Mouse (Mus musculus): ENCODE data around the gene Fanci. TPM values are rescaled to one million over a fixed set of nuclear protein-coding genes. Genes with fewer than 3 reads are reported as not detected.

Gene Fanci
- total and polyA plus RNA-seq, 2 experiments from 2014 or later: 1.4 to 2.1 TPM

- no peak overlapping the region for H3K9ac ChIP-seq
- no peaks in the 10 kb centered on the region for H3K36me3 ChIP-seq (ENCODE audit: insufficient read depth)
- DNase-seq: no peak
- no peaks in the 10 kb centered on the region for H3K27me3 ChIP-seq (ENCODE audit: insufficient read depth, low read length)
- no peak overlapping the region for H3K4me3 ChIP-seq (ENCODE audit: low read depth, low read length)
- TF ChIP-seq CTCF (IDR thresholded peaks at IDR 0.05; ENCODE audit: low read depth): no peak
- no peaks in the 10 kb centered on the region for H3K9me3 ChIP-seq (ENCODE audit: low read length)
- no peak for ATAC-seq
- no peak overlapping the region for H3K27ac ChIP-seq (ENCODE audit: low read depth, low read length)
- WGBS: 66% methylated on average over 7 of the region's 7 CpGs
- H3K4me2 ChIP-seq (ENCODE audit: low read depth): no peak overlapping the region
- H3K4me1 ChIP-seq (ENCODE audit: insufficient read depth): no peaks in the 10 kb centered on the region
Measured at GRCm38 (mm10) chr7:79387991-79388390, 3.7 kb upstream of the Fanci start.

DNA sequence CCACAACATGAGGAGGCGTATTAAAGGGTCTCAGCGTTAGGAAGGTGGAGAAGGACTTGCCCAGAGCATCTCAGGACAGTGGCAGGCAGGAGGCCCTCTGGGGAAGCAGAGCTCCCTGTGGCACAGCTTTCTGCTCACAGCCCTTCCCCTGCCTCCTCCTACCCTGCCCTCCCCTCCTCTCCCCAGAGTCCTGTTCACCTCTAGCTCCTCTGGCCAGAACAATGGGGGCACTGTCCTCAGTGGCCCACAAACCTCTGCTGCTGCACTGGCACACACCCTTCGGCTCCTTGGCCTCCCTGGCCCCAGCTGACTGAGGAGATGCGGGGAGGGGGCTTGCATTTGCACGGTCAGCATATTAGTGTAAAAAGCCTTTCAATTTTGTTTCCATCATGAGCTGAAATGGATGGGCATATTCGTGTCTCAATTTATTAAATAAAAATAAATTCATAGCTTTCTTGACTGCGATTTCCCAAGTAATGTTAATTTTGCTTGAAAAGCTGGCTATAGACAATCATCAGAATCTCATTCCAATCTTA is 3.0 kb upstream of the Fanci start:
- Histone ChIP-seq H3K27me3 (ENCODE audit: insufficient read depth, low read length) (no peaks in the 10 kb centered on the region), H3K9ac (no peak overlapping the region), H3K36me3 (ENCODE audit: insufficient read depth) (no peaks in the 10 kb centered on the region), H3K27ac (ENCODE audit: low read depth, low read length) (no peak overlapping the region), H3K4me1 (ENCODE audit: insufficient read depth) (no peaks in the 10 kb centered on the region), H3K4me3 (ENCODE audit: low read depth, low read length) (no peak overlapping the region), H3K4me2 (ENCODE audit: low read depth) (no peak overlapping the region), H3K9me3 (ENCODE audit: low read length) (no peaks in the 10 kb centered on the region)
- no peak for TF ChIP-seq CTCF (IDR thresholded peaks at IDR 0.05; ENCODE audit: low read depth)
- 61% methylated on average over 7 of the region's 7 CpGs for WGBS
- DNase-seq: no peak
- no peak for ATAC-seq

- Histone ChIP-seq H3K27me3 (ENCODE audit: insufficient read depth, low read length) (no peaks in the 10 kb centered on the region), H3K27ac (ENCODE audit: low read depth, low read length) (no peak overlapping the region), H3K9me3 (ENCODE audit: low read length) (no peaks in the 10 kb centered on the region), H3K4me3 (ENCODE audit: low read depth, low read length) (no peak overlapping the region), H3K4me1 (ENCODE audit: insufficient read depth) (no peaks in the 10 kb centered on the region), H3K4me2 (ENCODE audit: low read depth) (no peak overlapping the region), H3K9ac (no peak overlapping the region), H3K36me3 (ENCODE audit: insufficient read depth) (no peaks in the 10 kb centered on the region)
- TF ChIP-seq CTCF (IDR thresholded peaks at IDR 0.05; ENCODE audit: low read depth): no peak
- 62% methylated on average over 5 of the region's 5 CpGs for WGBS
- ATAC-seq (no peak), DNase-seq (no peak)
Measured at GRCm38 (mm10) chr7:79390141-79390708, 1.5 kb upstream of the Fanci start.

DNA sequence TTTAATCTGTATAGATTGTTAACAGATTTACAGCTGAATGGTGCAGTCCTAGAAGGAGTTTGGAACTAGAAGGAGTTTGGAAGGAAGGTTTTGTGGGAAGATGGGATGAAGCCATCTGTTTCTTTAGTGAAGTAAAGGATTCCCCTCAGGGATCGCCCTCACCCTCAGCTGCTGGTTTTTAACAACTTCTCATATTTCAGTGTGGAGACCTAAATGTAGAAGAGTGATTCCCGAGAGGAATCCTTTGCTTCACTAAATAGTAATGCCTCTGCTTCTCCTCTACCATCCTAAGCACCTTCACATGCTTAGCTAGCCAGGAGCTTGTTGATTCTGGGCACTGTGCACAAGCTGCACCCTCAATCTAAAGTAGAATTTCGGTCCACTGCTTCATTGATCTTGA is 258 bp upstream of the Fanci start:
- no peak for DNase-seq

DNA sequence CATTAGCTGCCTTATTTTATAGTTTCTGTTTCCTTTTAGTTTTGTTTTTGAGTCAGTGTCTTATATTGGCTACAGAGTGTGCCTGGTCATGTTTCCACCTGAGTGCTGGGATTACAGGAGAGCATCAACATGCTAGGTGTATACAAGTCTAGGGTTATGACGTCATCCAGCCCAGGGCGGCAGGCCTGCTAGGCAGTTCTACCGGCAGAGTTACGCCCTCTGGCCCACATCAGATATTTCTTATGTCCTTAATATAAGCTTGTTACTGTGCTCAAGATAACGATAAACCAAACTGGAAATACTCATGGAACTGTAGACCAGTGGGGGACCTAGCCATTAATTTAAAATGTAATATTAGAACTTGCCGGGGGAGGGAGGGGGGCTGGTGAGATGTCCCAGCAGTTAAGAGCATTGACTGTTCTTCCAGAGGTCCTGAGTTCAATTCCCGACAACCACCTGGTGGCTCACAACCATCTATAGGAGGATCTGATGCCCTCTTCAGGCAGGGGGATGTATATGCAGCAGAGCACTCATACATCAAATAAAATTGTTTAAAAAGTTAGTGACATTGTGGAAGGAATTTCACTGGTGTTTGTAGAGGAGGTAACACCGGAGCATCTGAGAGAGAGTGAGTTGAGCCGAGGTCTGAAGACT is 1.3 kb downstream of the Fanci start:
- H3K27ac ChIP-seq (ENCODE audit: low read depth, low read length): no peak overlapping the region
- ATAC-seq (no peak), DNase-seq (no peak)
- peak; percentile 31 for TF ChIP-seq CTCF (IDR thresholded peaks at IDR 0.05; ENCODE audit: low read depth)
- H3K36me3 ChIP-seq (ENCODE audit: insufficient read depth): no peaks in the 10 kb centered on the region
- no peaks in the 10 kb centered on the region for H3K9me3 ChIP-seq (ENCODE audit: low read length)
- 59% methylated on average over 9 of the region's 9 CpGs for WGBS
- no peaks in the 10 kb centered on the region for H3K27me3 ChIP-seq (ENCODE audit: insufficient read depth, low read length)
- no peaks in the 10 kb centered on the region for H3K4me1 ChIP-seq (ENCODE audit: insufficient read depth)
- peak overlapping the region; percentile 94; the same call in 1 of the 2 replicates for H3K4me2 ChIP-seq (ENCODE audit: low read depth)
- no peak overlapping the region for H3K9ac ChIP-seq
- H3K4me3 ChIP-seq (ENCODE audit: low read depth, low read length): peak overlapping the region; percentile 53; the same call in 1 of the 2 replicates

More for the DNA sequence above, 258 bp upstream of the Fanci start:
- Histone ChIP-seq H3K27me3 (ENCODE audit: insufficient read depth, low read length) (no peaks in the 10 kb centered on the region), H3K9me3 (ENCODE audit: low read length) (no peaks in the 10 kb centered on the region), H3K36me3 (ENCODE audit: insufficient read depth) (no peaks in the 10 kb centered on the region), H3K9ac (peak overlapping the region; percentile 78), H3K4me1 (ENCODE audit: insufficient read depth) (no peaks in the 10 kb centered on the region), H3K4me3 (ENCODE audit: low read depth, low read length) (peak overlapping the region; percentile 53), H3K27ac (ENCODE audit: low read depth, low read length) (peak overlapping the region; percentile 95), H3K4me2 (ENCODE audit: low read depth) (peak overlapping the region; percentile 94)
- no peak for TF ChIP-seq CTCF (IDR thresholded peaks at IDR 0.05; ENCODE audit: low read depth)
- ATAC-seq: no peak
- WGBS: 3% methylated on average over 3 of the region's 3 CpGs

- H3K4me3 ChIP-seq (ENCODE audit: low read depth, low read length): no peak overlapping the region
- H3K9ac ChIP-seq: no peak overlapping the region
- H3K27ac ChIP-seq (ENCODE audit: low read depth, low read length): no peak overlapping the region
- H3K9me3 ChIP-seq (ENCODE audit: low read length): no peaks in the 10 kb centered on the region
- ATAC-seq: no peak
- no peak overlapping the region for H3K4me2 ChIP-seq (ENCODE audit: low read depth)
- H3K4me1 ChIP-seq (ENCODE audit: insufficient read depth): no peaks in the 10 kb centered on the region
- WGBS: 94% methylated on average over 7 of the region's 7 CpGs
- no peaks in the 10 kb centered on the region for H3K36me3 ChIP-seq (ENCODE audit: insufficient read depth)
- no peak for DNase-seq
- TF ChIP-seq CTCF (IDR thresholded peaks at IDR 0.05; ENCODE audit: low read depth): no peak
- H3K27me3 ChIP-seq (ENCODE audit: insufficient read depth, low read length): no peaks in the 10 kb centered on the region
Measured at GRCm38 (mm10) chr7:79393924-79394323, 2.2 kb downstream of the Fanci start.

DNA sequence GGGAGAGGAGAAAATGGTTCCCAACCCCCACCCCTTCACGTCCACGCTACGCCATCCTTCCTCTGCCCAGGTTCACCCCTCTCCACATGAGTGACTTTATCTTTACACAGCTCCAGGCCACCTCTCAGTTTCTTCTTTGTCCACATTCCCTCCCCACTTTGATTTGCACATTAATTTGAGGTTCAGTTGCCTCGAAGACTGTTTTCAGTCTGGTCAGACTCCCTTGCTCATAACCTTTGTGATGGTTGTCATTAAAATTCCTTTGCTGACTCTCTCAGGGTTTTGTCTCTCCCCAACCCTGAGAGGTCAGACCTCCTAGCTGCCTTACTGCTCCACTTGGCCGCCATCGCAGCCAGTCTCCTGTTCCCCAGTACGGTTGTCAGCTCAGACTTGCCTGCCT is 2.9 kb downstream of the Fanci start:
- H3K27ac ChIP-seq (ENCODE audit: low read depth, low read length): no peak overlapping the region
- H3K27me3 ChIP-seq (ENCODE audit: insufficient read depth, low read length): no peaks in the 10 kb centered on the region
- H3K36me3 ChIP-seq (ENCODE audit: insufficient read depth): no peaks in the 10 kb centered on the region
- no peak overlapping the region for H3K4me3 ChIP-seq (ENCODE audit: low read depth, low read length)
- 59% methylated on average over 7 of the region's 7 CpGs for WGBS
- H3K4me1 ChIP-seq (ENCODE audit: insufficient read depth): no peaks in the 10 kb centered on the region
- ATAC-seq: no peak
- H3K9ac ChIP-seq: no peak overlapping the region
- DNase-seq: no peak
- H3K4me2 ChIP-seq (ENCODE audit: low read depth): no peak overlapping the region
- H3K9me3 ChIP-seq (ENCODE audit: low read length): no peaks in the 10 kb centered on the region
- no peak for TF ChIP-seq CTCF (IDR thresholded peaks at IDR 0.05; ENCODE audit: low read depth)
